Mouse (Mus musculus) frontal cortex, postnatal 36 days (tissue): ENCODE results near the gene Tnnt3.

Source experiments
- DNase-seq, 2 experiments: peaks; one replicate each; pipeline ENCODE4 v3.0.0; 2022; ENCODE audit warnings: low spot score in 2 of 2

The Tnnt3 gene

DNA sequence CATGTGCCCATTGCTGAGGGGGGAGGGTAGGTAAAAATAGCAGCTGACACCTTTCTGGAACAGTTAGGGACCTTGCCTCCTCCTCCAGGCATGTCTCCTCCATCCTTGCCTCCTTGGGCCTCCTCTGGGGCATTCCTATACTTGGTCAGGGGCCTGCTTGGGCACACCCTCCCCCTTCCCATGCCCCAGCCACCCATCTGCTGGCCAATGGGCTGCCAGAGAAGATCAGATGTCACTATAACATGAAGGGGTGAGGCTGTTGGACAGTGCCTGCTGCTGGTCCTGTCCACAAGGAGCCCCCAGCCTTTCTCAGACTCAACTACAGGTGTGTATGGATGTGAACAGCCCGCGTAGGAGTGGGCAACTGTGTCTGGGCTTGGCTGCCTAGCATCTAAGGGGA lies at the start of gene Tnnt3:
Tnnt3 (plus strand) TSS at position 262 of the 400 bp plus-strand sequence.
- no peak for DNase-seq

DNA sequence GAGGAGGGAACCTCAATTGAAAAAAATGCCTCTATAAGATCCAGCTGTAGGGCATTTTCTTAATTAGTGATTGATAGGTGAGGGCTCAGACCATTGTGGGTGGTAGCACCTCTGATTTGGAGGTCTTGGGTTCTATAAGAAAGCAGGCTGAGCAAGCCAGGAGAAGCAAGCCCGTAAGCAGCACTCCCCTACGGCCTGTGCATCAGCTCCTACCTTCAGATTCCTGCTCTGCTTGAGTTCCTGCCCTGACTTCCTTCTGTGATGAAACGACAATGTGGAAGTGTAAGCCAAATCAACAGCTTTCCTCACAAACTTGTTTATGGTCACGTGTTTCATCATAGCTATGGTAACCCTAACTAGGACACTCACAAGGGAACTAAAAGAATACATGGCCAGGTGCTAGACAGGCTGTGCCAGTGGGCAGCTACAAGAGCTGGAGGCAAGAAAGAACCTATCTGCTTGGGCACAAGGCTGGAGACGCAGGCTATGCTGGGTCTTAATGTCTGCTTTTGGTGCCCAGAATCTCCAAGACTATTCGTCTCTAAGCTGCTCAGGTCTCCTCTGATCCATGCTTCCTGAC lies 49.5 kb upstream of the Tnnt3 start:
- DNase-seq: no peak

DNA sequence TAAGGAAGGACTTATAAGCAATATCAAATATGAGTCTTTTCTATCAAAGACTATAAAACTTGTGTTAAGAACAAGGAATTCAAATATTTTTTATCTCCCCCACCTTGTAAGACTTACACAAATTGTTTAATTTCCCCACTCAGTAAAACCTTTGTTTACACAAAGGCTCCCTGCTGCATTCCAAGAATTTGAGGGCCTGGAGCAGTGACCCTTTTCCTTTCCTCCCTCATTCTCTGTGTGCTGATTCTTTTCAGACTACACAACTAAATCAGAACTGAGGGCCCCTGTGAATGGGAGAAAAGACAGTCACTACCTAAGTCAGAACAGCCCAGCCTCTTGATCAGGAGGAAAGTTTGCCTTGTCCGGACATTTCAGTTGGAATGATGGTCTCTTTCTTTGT lies 43.9 kb upstream of the Tnnt3 start:
- no peak for DNase-seq

DNA sequence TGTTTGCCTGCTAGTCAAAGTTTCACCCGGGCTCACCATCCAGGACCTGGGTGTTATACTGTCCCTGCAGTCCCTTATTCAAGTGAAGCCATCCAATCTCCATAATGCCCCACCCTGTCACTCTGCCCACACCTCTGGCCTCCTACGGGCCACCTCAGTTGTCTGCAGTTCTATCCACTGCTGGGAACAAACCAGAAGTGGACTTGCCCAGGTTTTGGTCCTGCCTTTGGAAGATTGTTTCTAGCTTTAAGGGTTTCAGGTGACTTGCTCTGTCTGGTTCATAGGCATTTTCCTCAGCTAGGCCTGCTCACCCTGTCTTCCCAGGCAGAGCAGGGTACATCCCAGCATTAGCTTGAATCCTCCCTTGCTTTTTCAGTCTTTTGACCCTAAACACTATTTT lies 43.4 kb upstream of the Tnnt3 start:
- no peak for DNase-seq

DNA sequence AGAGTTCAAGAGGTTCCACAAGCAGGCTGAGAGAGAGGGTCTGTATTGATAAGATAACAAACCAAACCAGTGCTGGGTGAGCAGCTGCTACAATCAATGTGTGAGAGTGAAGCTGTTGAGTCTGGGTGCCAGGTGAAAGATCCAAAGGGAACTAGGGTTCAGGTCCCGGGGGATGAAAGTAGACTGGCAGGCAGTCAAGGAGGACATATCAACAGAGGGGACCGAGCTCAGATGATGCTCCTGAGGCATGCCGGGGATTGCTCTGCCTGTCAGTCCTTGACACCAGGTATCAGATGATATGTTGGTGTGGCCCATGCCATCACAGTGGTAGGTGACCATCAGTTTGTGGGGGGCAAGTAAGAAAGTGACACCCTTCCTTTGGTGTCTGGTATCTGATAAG lies 41.8 kb upstream of the Tnnt3 start:
- no peak for DNase-seq

DNA sequence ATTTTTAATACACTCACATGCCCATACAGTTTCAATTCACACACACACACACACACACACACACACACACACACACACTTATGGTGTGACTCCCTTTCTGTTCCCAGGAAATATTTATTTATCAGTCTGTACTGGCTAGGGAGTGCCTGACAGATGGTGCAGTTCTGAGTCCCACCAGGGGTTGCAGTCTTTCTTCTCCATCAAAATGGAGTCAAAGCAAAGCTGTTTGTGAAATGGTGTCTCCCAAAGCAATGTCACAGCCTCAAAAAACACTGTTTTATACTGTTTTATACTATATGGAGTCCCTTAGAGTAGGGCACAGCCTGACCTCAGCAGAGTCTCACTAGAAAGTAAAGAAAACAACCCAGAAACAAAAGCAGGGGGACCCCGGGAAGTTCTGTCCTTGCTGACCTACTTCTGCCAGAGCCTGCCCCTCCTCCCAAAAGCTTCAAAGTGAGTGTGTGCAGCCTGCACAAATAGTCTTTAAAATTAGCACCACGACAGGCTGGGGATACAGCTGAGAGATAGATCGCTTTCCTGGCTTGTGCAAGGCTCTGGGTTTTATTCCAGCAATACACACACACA lies 41.3 kb upstream of the Tnnt3 start:
- peak in 1 of 2 experiments; percentile 50 for DNase-seq

DNA sequence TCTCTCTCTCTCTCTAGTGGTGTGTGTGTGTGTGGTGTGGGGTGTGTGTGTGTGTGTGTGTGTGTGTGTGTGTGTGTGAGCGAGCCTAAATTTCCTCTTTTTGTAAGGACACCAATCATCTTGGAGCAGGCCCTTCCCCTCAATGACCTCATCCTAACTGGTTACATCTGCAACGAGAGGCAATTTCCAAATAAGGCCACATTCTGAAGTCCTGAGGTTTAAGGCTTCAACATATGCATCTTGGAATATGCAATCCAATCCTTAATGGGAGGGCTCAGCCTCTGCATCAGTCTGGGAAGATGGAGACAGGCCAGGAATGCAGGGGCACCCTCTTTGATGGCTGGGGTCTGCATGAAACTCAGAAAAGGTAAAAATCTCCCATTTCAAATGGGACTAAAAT lies 40.6 kb upstream of the Tnnt3 start:
- no peak for DNase-seq

DNA sequence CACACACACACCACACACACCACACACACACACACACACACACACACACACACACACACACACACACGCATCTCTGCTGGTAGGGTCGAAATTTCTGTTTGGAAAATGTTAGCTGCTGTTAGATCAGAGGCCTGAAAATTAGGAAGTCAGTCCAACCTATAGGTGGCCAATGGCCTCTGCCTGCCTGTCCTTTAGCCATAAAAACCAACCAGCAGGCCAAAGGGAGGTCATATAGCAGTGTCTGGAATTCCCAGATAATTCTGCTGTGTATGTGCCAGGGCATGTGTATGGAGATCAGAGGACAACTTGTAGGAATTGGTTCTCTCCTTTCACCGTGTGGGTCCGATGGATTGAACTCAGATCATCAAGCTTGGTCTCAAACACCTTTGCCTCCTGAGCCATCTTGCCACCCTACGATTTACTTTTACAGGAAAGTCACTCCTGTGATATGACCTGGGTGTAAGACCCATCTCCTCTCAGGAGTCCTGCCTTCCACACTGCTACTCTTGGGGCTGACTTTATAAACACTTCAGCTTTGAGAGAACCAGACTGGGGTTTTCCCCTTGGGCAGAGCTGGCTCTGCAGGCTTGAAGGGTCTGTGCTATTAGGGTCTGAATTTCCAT lies 39.8 kb upstream of the Tnnt3 start:
- DNase-seq: no peak

DNA sequence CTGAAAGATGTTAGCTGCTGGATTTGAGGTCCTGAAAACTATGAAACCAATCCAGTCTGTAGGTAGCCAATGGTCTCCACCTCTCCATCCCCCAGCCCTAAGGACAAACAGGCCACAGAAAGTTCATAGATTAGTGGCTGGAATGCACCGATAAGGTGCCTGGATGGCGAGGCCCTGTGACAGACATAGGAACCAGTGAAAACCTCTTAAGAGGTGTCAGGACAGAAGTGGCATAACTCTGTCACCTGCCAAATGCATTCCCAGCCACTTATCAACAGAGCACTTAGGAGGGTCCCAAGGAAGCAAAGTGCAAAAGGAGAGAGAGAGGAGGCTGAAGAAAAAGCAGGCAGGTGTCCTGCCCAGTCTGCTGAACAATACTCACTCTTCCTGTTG lies 39.3 kb upstream of the Tnnt3 start:
- no peak for DNase-seq

DNA sequence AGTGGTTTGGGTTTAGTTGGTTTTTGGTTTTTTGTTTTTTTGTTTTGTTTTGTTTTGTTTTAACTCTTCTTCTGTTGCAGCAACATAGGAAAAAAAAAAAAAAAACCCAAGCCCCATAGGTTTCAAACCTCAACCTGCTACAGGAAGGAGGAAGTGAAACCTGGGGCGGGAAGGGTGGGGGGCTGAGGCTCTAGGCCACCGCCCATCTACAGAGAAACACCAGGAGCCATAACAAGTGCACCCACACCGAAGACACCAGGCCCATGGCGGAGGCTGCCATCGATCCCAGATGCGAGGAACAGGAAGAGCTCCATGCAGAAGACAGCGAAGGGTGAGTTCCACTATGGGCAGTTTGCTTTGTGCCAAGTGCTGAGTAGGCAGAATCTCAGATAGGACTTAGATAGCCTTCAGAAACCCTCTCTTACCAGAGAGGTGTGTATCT lies 38.0 kb upstream of the Tnnt3 start, which contains the start of gene Lsp1:
Lsp1 (plus strand) TSS at position 174 of the 442 bp plus-strand sequence.
- DNase-seq: no peak

DNA sequence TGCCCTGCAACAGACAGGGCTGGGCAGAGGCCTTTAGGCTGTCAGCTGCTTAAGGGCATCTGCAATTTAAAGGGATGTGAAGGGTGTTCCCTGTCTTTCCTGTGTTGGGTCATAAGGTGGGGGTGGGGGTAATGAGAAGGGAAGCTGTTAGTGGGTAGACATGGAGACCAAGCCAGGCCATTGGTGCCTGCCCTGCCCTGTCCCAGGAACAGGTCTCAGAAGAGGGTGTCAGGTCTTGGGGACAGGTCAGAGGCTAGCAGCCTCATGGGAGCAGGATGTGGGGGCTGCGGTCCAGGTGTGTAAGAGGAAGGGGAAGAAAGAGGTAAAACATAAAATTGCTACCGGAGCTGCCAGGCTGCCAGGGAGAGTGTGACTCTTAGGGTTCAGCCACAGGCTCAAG lies 37.2 kb upstream of the Tnnt3 start:
- DNase-seq: no peak

DNA sequence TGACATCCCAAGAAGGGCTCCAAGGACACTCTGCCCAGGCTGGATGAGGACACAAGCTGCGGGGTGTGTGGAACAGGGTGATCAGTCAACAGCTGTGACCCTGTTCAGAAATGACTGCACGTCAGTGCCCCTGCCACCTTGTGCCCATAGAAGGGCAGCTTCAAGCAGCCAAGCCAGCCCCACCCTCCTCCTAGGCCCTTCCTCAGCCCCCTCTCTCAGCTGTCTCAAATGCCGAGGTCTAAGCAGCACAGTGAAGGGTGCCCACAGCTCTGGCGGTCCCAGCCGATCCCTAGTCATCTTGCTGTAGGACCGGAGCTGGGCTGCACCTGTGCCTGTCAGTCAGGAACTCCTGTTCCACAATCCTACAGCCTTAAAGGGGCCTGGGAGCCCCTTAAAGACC lies 36.4 kb upstream of the Tnnt3 start:
- no peak for DNase-seq

DNA sequence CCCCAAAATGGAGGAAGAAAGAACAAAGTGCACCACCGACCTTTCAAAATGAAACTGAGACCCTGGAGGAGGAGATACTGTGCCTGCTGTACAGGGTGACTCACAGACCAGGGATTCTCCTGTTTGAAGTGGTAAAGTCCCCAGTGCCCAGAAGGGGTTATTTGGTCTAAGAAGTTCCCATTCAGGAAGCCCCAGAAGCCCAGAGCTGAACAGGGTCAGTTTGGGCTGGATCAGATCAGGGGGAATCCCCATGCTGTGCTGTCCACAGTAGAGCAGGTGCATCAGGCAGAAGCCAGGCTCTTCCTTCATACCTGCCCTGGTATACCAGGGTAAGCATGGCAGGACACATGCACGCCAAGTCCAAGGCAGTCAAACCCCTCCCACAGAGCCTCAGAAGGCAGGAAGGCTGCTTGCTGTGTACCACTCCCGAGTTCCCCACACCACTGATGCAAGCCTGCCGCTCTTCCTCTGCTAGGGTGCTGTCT lies 36.0 kb upstream of the Tnnt3 start:
- DNase-seq: no peak

DNA sequence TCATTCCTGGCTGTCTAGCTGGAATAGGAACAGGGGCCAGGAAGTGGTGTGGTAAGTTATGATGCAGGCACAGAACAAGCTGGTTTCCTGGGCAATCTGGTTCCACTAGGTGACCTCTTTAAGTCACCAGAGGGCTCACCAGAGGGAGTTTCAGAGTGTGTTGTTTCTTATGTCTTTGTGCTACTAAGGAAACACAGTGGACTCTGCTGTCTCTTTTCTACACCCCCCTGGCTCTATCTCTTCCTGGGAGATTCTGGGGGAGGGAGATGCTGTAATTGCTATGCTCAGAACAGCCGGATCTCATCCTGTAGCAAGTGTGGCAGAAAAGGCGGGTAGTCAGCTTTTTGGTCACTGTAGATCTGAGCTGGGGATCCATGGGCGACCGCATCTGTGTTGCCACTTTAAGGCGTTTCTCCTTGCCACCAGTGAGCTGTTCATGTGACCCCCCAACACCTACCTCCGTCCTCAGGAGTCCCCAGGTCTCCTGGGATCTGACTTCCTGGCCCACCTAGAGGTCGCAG lies 28.4 kb upstream of the Tnnt3 start:
- DNase-seq: no peak

DNA sequence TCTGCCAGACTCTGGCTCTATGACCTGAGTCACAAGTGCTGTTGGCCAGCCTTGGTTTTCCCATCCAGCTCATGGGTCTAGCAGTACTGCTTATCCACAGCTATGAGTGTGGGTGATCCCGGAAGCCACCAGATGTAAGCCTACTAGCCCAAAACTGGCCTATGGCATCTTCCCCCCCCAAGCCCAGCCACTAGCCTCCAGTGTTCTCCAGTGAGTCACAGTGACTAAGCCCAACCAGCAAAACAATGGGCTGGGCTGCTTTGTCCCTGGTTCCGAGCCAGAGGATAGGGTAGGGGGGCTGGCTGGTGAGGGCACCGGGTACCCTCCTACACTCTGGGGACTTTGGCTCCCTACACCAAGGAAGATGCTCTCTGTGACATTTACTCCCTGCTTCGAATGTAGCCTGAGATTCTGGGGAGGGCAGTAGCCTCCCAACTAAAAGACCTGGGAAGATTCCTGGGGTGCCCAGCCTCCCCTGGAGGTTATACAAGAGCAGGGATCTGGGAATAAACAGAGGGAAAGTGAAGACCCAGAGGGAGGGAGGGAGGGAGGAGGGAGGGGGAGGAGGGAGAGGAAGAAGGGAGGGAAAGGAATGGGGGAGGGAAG lies 27.7 kb upstream of the Tnnt3 start:
- no peak for DNase-seq

DNA sequence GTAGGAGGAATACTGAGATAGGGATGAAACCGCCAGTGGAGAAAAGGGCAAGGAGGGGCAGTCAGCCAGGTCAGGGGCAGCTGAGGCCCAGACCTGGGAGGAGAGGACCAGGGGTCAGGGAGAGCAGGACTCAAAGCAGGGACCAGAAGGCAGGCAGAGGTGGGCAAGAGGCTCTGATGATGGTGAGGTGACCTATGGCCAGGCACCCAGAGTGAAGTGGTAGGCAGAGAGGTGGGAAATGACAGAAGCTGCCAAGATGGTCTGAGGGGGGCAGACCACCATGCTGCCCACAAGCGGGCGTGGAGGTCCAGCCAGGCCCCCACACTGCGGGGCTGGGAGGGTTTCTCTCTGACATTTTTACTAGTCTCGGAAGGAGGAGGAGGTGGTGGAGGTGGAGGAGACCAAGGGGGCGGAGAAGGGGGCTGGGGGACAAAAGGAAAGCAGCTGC lies 27.2 kb upstream of the Tnnt3 start:
- DNase-seq: no peak

DNA sequence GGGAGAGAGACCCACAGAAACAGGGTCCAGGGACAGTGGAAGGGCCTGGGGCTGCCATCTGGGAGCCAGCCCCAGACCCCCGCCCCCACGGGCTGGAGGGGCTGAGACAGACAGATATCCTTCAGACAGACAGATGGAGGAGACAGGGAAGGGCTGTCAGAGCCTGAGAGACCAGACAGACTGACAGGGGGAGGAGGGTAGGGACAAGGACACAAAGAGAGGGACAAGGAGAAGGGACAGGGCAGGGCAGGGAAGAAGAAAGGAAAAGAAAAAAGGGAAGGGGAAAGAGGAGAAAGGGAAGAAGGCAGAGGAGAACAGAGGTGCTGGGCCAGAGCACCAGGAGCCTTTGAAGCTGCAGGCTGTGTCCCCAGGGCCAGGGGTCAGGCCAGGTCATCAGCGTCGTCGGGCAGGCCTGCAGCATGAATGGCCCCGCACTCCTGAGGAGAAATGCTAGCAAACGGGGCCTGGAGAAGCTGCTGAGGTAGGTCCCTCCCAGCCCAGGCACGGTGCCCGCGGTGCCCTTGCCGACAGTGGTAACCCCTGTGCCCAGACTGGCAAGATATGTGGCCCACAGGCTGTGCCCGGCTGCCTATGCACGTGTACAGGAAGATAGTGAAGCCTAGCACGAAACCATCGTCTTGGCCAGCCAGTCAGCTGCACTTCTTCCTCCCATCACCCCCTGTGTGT lies 26.6 kb upstream of the Tnnt3 start:
- DNase-seq: no peak

DNA sequence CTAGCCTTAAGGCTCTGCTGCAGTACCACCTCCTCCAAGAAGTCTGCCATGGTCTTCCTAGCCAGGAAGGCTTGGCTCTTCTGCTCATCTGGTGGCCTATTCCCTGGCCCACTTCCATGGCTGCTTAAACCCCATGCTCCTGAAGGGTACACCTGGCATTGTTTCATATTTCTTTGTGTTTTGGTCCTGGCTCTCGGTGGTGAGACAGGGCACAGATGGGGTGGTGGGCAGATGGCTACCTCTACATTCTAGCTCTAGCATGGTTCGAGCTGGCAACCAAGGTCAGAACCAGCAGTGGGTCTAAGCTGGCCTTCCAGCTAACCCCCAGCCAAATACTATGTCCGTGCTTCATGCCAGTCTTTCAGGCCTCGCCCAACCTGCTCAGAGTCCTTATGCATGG lies 25.7 kb upstream of the Tnnt3 start:
- DNase-seq: no peak

DNA sequence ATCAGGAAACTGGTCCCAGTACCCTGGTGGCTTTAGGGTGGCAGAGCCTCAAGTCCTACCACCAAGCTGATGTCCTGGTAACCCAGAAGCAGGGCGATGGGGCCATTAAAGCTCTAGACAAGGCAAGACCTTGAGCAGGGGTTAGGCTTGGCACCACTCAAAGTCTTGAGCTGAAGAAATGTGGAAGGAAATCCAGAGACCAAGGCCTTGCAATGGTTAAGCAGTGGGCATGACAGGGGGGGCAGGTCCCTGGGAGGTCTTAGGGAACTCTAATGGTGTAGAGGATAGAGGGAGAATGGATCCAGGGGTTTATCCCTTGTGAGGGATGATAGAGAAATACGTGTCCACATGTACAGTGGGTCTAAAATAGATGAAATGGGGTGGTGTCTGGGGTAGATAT lies 25.2 kb upstream of the Tnnt3 start:
- no peak for DNase-seq

DNA sequence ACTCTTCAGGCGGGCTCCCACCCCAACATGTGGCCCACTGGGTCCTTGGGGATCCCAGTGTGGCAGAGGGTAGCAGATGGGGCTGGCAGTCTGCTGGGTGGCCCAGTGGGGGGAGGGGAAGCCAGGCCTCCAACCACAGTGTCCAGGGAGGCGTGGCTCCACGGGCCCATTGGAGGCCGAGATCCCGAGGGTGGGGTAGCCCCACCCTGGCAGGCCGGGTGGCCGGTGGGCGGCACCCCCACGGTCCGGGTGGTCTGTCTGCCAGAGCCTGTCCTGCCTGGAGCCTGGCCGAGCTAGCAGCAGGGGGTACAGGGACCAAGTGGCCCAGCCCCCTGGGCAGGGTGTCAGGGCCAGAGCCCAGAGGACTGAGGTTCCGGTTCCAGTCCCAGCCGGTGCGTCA lies 23.8 kb upstream of the Tnnt3 start:
- no peak for DNase-seq

DNA sequence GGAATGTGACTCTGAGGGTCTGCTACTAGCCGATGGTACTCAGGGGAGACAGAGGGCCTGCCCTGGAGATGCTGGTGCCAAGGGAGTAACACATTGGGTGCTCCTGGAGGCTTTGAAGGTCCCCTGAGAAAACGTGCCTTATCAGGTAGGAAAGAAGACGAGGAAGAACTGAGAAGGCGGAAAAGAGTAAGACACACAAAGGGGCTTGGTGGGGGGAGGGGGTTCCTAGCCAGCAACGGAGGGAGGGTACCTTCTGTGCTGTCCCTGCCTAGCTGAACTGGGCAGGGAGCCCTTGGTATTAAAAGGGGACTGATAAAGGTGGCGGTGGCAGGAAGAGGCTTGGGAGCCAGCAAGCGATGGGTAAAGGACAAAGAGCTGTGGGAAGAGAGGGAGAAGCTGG lies 23.0 kb upstream of the Tnnt3 start:
- no peak for DNase-seq

DNA sequence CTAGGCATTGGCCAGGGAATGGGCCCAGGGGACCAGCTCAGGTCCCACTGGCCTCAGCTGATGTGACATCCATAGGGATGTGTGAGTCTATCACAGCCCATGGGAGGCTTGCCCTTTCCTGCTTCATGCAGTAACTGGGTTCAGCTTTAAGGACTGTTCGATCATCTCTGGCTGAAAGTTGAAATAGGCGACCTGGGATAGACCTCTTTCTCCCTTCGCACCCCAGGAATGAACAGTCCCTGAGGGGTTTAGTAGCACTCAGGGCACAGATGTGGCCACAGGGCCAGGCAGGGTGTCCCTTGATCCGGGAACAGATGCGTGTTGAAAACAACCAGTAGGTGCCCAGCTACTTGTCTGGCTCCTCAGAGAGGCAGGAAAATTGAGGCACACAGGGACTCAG lies 22.4 kb upstream of the Tnnt3 start:
- DNase-seq: no peak
